Mouse (Mus musculus): Measurements from ENCODE around the gene Epsti1.

DNA sequence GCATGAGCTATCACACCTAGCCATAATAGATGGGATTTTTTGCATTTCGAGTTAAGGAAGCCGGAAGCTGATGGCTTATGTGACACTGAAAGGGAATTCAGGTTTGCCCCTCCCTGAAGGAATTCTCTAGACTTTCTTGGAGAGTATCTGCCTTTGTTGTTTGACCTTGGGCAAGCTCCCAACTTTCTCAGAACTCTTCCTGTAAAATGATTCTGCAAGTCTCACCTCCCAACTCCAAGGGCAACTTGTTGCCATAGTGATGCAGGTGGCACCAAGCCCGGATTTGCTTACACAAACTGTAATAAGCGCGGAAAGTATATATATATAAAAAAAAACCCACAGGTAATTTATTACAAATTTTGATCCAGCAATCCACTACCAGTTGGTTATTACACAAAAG, 29.2 kb downstream of the Epsti1 start:
- TF ChIP-seq MAX (IDR thresholded peaks at IDR 0.05; ENCODE audit: low read length) (no peak), CTCF (IDR thresholded peaks at IDR 0.05 in 2 of 3, conservative IDR thresholded peaks at IDR 0.05 in 1 of 3; ENCODE audit: control insufficient read depth in 1 of 3, insufficient read depth in 1 of 3, low read depth in 2 of 3, low read length in 3 of 3, poor library complexity in 1 of 3, severe bottlenecking in 1 of 3) (no peak), ZC3H11A (IDR thresholded peaks at IDR 0.05; ENCODE audit: low read depth, low read length) (no peak), GABPA (IDR thresholded peaks at IDR 0.05; ENCODE audit: low read depth, low read length) (no peak), EP300 (IDR thresholded peaks at IDR 0.05; ENCODE audit: low read depth in 1 of 2, low read length in 2 of 2) (no peak)
